Mouse (Mus musculus) bone marrow macrophage, adult 2 months (primary cell): ENCODE measurements around the gene Alas2.

ENCODE experiments used
- CTCF ChIP-seq: IDR thresholded peaks from 2 replicates; pipeline ENCODE4 v1.5.1; 2012; ENCODE audit warnings: low read depth, mild to moderate bottlenecking, low read length, moderate library complexity
- POLR2A ChIP-seq: IDR thresholded peaks from 2 replicates; pipeline ENCODE4 v1.6.1; 2012; ENCODE audit warnings: mild to moderate bottlenecking, low read depth, low read length, borderline replicate concordance

DNA sequence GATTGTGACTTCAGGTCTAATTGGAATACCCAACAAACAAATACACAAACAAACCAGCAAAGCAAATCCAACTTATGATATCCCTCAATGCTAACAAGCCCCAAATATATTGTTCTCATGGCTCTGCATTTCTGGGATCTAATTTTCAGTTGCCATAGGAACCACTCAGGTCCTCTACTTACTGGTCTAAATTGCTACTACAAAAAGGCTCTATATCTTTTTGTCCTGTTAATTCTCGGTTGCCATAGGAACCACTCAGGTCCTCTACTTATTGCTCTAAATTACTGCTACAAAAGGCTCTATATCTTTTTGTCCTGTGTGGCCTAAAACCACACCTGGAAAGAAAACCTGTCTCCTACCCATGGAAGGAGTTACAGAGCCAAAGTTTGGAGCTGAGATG is 33.0 kb upstream of the Alas2 start:
- TF ChIP-seq CTCF (no peak), POLR2A (no peak)
